19 mouse cellular contexts compared by ENCODE assay signal in genomic region chr1:154683477-154684106, GRCm38 (mm10).
"Had no signal": no experiment of that assay in that cellular context is flagged by ENCODE, and none has a peak within 500 bp of the region (broad histone marks: within the 10 kb centered on the region; RNA-seq: fewer than 3 reads in every experiment).

No protein-coding gene starts in this region.

- DNase-seq: kidney, adult 11 months; kidney, adult 8-10 months; kidney, postnatal 10 days; kidney, postnatal 36 days; layer of hippocampus, postnatal 36 days; lung, embryonic 14.5 days; right cerebral cortex, adult 18-20 months; right cerebral cortex, postnatal 14 days; right cerebral cortex, postnatal 4 days; thymus, postnatal 25 days had no signal

- H3K4me1 ChIP-seq: kidney, embryonic 15.5 days; liver, embryonic 12.5 days; midbrain, embryonic 15.5 days; neural tube, embryonic 12.5 days; neural tube, embryonic 15.5 days; stomach, embryonic 15.5 days had no signal

- H3K27ac ChIP-seq: kidney, embryonic 15.5 days; left cerebral cortex, adult 2 months; liver, embryonic 12.5 days; midbrain, embryonic 12.5 days; midbrain, embryonic 15.5 days; neural tube, embryonic 12.5 days; neural tube, embryonic 15.5 days; stomach, embryonic 15.5 days had no signal

- H3K9ac ChIP-seq: kidney, embryonic 15.5 days; liver, embryonic 12.5 days; lung, embryonic 14.5 days; midbrain, embryonic 12.5 days; midbrain, embryonic 15.5 days; neural tube, embryonic 12.5 days; neural tube, embryonic 15.5 days; stomach, embryonic 15.5 days had no signal

- H3K9me3 ChIP-seq: kidney, embryonic 15.5 days; liver, embryonic 12.5 days; midbrain, embryonic 12.5 days; midbrain, embryonic 15.5 days; neural tube, embryonic 12.5 days; neural tube, embryonic 15.5 days; stomach, embryonic 15.5 days had no signal

- H3K4me2 ChIP-seq: kidney, embryonic 15.5 days; liver, embryonic 12.5 days; lung, embryonic 14.5 days; midbrain, embryonic 12.5 days; midbrain, embryonic 15.5 days; neural tube, embryonic 12.5 days; neural tube, embryonic 15.5 days; stomach, embryonic 15.5 days had no signal

- H3K4me3 ChIP-seq: kidney, embryonic 15.5 days; left cerebral cortex, adult 2 months; liver, embryonic 12.5 days; midbrain, embryonic 12.5 days; midbrain, embryonic 15.5 days; neural tube, embryonic 12.5 days; neural tube, embryonic 15.5 days; stomach, embryonic 15.5 days had no signal

- ATAC-seq: liver, embryonic 12.5 days; lung, postnatal 0 days; midbrain, embryonic 15.5 days had no signal

- H3K36me3 ChIP-seq: kidney, embryonic 15.5 days; liver, embryonic 12.5 days; midbrain, embryonic 12.5 days; midbrain, embryonic 15.5 days; neural tube, embryonic 12.5 days; neural tube, embryonic 15.5 days; stomach, embryonic 15.5 days had no signal

- H3K27me3 ChIP-seq: kidney, embryonic 15.5 days; liver, embryonic 12.5 days; midbrain, embryonic 12.5 days; midbrain, embryonic 15.5 days; neural tube, embryonic 12.5 days; neural tube, embryonic 15.5 days; stomach, embryonic 15.5 days had no signal
